Mouse (Mus musculus) brain, embryonic 18.5 days (tissue): ENCODE measurements at regions not wholly inside any gene's neighbourhood (a gene's known extent, or its start where the extent isn't known, plus 50 kb on each side); places are given as distances from the start of the nearest gene placed in this dataset.

Experiments used
- DNase-seq: peaks from one replicate; pipeline ENCODE4 v3.0.0-alpha.2; 2012; ENCODE audit warnings: low read depth, low spot score

DNA sequence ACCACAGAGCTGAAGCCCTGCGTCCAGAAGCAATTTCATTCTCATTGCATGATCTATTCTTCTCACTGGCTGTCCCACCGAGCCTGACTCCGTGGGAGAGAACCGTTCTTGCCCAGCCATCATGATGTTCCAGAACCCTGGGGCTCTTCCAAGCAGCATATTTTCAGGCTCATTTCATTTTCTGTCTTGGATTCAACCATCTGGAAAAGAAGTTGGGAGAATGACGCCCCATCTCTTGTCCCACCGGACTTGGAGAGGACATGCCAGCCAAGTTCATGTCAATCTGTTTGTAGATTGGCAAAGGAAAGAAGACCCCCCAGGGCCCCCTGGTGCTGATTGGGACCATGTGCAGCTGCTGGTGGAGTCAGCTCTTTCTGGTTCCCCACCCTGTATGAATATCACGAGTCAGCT lies 1400.5 kb upstream of the Lrrc6 start:
- DNase-seq: peak; percentile 22

DNA sequence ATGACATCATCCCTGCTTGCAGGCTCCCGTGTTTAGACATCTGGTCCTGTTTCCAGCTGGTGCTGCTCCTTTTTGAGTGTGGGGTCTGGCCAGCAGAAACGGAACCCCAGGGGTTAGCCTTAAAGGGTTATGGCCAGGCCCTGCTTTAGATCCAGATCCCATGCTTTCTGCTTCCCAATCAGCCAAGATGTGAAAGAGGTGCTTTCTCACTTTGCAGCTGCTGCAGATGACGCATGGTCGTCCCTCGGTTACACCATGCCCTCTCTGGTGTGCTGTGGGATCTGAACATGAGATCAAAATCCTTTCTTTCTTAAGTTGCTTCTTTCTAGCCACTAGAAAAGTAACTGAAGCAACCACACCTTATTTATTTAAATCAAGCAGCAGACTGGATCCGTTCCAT lies 1399.1 kb upstream of the Lrrc6 start:
- DNase-seq: no peak

- peak; percentile 67 for DNase-seq
These were observed 1398.3 kb upstream of the Lrrc6 start for GRCm38 (mm10) chr15:67898959-67899403.

- no peak for DNase-seq
These were observed 1391.4 kb upstream of the Lrrc6 start for GRCm38 (mm10) chr15:67892066-67892465.

GRCm38 (mm10) chr15:67890612-67891304 lies 1390.0 kb upstream of the Lrrc6 start:
- DNase-seq: no peak

DNA sequence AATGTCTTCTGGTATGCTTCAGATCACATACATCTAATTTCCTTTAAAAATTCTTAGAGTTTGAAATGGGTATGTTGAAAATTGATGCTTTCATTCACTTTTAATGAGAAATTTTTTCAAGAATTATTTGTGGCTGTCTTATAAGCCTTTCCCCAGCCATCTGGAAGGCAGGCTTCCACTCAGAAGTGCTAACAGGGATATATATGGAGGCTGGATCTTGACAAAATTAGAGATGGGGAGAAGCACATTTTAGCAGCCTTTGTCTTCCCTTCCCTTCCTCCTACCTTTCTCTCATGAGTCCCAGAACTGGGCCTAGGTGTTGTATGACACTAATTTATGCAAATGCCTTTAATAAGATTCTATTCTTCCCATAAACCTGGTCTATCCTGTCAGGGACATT lies 1387.8 kb upstream of the Lrrc6 start:
- DNase-seq: no peak

- DNase-seq: no peak
These were observed 1354.6 kb upstream of the Lrrc6 start for GRCm38 (mm10) chr15:67855291-67855690.

DNA sequence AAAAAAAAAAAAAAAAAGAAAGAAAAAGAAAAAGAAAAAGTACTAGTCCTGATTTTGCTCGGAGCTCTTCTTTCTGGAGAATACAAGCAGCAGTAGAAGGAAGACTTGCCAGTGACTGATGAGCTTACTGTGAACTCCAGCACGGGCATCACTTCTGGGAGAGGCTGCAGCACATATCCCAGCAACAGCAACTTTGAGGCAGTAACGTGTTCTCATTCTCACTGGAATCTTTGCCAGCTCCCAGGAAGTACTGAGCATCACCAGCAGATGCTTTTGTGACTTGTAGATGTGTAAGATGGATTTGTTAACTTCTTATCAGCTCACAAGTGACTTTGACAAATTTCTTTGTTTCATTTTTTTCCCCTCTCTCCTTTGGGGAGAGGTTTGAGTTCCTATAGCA lies 1349.4 kb upstream of the Lrrc6 start:
- peak; percentile 8 for DNase-seq

GRCm38 (mm10) chr15:67845707-67846106 lies 1345.0 kb upstream of the Lrrc6 start:
- no peak for DNase-seq

DNA sequence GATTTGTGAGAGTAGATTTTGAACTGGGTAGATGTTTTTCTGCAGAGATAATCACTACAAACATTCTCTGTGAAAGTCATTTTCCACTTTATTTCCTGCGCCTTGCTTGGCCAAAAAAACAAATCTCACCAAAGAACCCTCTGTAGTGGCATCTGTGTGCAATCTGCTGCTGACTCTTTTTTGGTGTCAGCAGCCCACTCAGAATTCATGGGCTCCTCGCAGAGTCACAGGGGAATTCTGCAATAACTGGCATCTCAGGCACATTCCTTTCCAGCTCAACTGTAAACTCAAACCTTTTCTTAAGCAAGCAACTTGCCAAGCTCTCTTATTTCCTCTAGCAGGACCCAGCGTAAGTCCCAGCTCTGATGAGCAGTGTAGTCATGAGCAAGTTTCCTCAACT lies 1340.0 kb upstream of the Lrrc6 start:
- peak; percentile 72 for DNase-seq

- DNase-seq: no peak
These were observed 1325.2 kb upstream of the Lrrc6 start for GRCm38 (mm10) chr15:67825796-67826484.

DNA sequence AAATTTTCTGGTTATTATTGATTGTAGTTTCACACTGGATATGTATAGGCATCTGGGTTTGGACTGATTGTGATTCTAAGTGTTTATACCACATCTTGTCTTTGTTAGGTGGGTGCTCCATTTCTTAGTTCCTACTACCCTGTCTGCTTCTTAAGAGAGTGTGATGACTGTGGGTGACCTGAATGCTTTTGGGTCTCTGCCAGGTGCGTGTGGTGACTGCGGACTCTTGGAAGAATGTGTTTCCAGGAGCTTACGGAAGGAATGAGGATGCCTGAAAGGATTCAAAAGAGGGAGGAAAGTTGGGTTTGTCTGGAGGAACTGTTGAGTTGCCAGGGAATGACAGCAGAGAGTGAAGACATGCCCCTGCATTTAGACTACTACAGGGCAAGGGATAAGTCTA lies 1322.5 kb upstream of the Lrrc6 start:
- DNase-seq: no peak

DNA sequence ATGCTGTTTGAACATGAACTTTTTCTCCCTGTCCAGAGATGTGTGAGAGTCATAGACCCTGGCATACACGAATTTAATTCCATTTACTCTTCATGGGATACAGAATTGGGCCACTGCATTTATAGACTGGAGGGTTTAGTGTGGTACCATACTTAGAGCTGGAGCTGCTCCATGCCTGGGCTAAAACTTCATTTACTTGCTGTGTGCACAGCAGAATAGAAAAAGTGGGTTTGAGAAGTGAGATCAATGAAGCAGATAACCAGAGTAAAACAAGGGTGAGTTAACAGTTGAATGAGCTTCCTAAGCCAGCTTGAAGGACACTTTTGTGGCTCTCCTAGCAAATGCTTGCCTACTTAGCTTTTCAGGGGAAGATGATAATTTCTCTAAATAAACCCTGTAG lies 1299.2 kb upstream of the Lrrc6 start:
- no peak for DNase-seq

DNA sequence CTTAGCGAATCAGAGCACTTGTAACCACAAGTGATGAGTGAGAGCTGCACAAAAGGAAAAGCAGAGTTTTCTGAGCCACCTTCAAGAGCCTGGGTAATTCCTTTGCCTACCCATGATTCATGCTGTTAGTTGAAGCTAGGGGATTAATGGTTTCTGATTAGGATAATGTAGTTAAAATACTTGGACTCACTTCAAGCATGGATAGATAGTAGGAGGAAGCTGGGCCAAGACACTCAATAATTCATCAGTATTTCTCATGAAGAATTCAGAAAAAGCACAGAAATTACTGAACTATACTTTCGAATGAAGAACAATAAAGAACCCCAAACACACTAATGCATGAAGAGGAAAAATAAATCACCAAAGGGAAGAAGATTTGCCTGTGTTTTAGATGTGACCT lies 1294.9 kb upstream of the Lrrc6 start:
- DNase-seq: no peak

GRCm38 (mm10) chr15:67792822-67793221 lies 1292.1 kb upstream of the Lrrc6 start:
- DNase-seq: no peak

- DNase-seq: no peak
These were observed 1287.9 kb upstream of the Lrrc6 start for GRCm38 (mm10) chr15:67788587-67788986.

DNA sequence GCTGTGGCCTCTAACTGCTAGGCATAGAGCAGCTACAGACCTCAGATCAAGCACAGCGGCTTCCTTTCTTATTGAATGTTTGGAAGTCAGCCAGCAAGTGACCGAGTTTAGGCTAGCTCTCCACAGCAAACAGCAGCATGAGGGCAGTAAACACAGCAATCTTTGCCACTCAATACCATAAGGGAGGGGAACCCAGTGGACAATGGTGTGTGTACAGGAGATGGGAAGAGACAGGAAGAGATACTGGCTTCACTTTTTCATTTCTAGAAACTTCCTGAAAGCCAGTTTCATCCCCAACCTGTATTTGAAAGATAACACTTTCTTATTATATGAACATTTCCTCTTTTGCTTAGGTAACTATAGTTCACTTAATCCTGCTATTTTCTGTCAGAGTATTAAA lies 1284.9 kb upstream of the Lrrc6 start:
- DNase-seq: no peak

DNA sequence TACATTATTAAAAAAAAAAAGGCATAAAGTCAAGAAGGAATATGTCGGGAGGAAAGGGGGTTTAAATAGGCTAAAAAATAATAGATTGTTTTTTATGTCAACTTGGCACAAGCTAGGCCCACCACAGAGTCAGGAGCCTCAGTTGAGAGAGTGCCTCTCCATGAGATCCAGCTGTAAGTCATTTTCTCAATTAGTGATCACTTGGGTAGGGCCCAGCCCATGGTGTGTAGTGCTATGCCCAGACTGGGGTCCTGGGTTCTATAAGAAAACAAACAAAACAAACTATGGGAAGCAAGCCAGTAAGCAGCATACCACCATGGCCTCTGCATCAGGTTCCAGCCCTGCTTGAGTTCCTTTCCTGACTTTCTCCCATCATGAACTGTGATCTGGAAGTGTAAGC lies 1283.0 kb upstream of the Lrrc6 start:
- DNase-seq: no peak

DNA sequence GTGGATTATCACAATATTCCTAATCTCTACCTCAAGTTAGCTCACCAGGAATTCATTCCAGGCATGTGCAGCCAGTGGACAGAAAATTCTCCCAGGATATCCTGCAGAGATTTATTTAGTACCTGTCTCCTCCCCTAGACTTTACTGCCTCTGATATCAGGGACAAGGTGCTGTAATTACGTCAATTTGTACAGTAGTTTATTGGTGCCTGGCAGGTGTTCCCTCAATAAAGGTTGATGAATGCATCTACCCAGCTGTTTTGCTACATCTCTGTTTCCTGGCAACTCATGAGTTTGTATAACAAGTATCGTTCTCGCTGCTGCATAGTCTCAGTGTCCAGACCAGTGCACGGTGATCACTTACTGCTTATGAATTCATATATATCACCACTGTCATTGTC lies 1281.8 kb upstream of the Lrrc6 start:
- no peak for DNase-seq

- no peak for DNase-seq
These were observed 1280.1 kb upstream of the Lrrc6 start for GRCm38 (mm10) chr15:67780856-67781255.

- DNase-seq: no peak
These were observed 1266.9 kb upstream of the Lrrc6 start for GRCm38 (mm10) chr15:67767624-67768023.

DNA sequence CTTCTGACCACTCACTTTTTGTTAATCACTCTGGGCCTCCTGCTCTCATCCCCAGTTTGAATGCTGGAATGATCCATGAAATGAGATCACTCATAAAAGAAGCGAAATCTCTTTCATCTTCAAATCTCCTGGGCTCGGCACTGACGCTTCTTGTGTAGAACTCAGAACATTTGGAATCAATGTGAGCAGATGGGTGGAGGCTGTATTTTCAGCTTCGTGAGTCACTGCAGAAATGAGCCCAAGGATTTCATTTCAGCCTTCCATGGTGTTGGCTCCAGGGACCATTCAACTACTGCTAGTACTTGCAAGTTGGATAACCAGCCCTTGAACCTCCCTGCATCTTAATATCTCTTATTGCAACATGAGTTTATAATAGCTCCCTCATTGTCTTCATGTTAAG lies 1258.5 kb upstream of the Lrrc6 start:
- DNase-seq: no peak

GRCm38 (mm10) chr15:67750582-67750981 lies 1249.9 kb upstream of the Lrrc6 start:
- no peak for DNase-seq
